Mouse (Mus musculus) embryonic fibroblast, embryonic 13.5 days (primary cell): Measurements from ENCODE around the gene Ick. TPM values are rescaled to one million over a fixed set of nuclear protein-coding genes. Genes with fewer than 3 reads are reported as not detected.
"Not testable (repeated sequence)": the region's sequence is repeated elsewhere in the genome, so short reads cannot be mapped to it uniquely, and the experiment has no call there.

Source experiments
- H3K27ac ChIP-seq: 2 replicates; pipeline ENCODE4 v1.5.1; 2012; ENCODE audit warnings: low read length, control low read depth, inconsistent platforms; ENCODE audit not compliant: insufficient read depth
- H3K4me1 ChIP-seq: 2 replicates; pipeline ENCODE4 v1.6.1; 2011; ENCODE audit warnings: low read length; ENCODE audit not compliant: control insufficient read depth, insufficient read depth
- H3K4me3 ChIP-seq: 2 replicates; pipeline ENCODE4 v1.5.1; 2011; ENCODE audit warnings: mild to moderate bottlenecking, control low read depth, low read length; ENCODE audit not compliant: insufficient read depth
- CTCF ChIP-seq: IDR thresholded peaks from 2 replicates; pipeline ENCODE4 v1.5.1; 2011; ENCODE audit warnings: mild to moderate bottlenecking, control low read depth, low read length, moderate library complexity, borderline replicate concordance; ENCODE audit not compliant: insufficient read depth
- POLR2A ChIP-seq: IDR thresholded peaks from 2 replicates; pipeline ENCODE4 v1.6.1; 2011; ENCODE audit warnings: low read depth, mild to moderate bottlenecking, control low read depth, low read length, moderate library complexity
- polyA plus RNA-seq: library from polyadenylated mRNA; stranded (reverse); fragments of >200 nt; gene quantifications from 2 replicates; pipeline ENCODE4 v1.2.4, GENCODE M21; 2011; ENCODE audit warnings: low read depth; ENCODE audit not compliant: missing spikeins, insufficient read length

Ick gene
- polyA plus RNA-seq, 1 experiment = 34.0 TPM

DNA sequence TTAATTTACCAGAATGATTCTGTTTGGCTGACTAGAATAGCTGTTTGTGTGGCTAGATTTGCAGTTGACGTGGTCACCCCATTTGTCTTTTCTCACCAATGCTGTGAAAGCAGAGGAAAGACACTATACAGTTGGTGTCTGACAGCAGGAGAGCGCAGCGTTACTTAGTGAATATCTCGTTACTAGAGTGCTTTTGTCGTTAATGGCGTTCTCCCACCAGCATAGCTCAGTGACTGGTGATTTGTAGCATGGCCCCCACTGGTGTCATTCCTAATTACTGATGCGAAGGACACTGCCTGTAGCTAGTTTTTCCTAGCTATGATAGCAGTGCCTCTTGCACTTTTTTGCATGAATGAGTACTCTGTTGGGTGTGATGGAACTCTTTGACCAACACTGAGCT lies 26.7 kb downstream of the Ick start:
- no peak for TF ChIP-seq POLR2A
- TF ChIP-seq CTCF = no peak
- no peaks in the 10 kb centered on the region; the same call in none of the 2 replicates for H3K4me1 ChIP-seq
- H3K27ac ChIP-seq = no peak overlapping the region
- no peak overlapping the region for H3K4me3 ChIP-seq

DNA sequence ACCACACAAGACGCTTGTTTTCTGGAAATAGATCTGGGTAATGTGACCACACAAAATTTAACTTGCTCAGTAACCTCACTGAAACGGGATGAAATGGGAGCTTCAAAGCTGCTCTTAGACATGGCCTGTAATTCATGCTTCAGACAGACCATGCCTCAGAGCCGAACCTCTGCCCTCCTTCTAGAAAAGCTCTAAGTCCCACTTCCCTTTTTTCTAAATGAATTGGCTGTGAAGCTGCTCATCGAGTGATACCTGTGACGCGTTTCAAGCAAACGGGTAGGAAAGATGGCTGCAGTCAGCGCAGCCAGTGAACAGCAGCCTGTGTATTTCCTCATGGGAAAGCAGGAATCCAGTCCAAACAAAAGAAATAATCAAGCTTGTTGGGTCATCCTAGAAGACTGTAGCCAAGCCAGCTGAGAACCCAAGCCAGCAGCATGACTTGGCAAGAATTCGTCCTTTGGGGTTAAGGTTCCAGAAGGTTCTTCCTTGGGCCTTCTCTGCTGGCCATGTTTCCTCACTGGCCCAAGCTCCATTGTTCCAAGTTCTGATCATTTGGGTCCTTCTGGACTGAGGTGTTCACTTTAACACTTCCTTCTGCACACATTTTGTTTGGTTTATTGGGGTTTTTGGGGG lies 29.2 kb downstream of the Ick start:
- Histone ChIP-seq H3K4me3 (no peak overlapping the region), H3K27ac (no peak overlapping the region), H3K4me1 (no peaks in the 10 kb centered on the region; the same call in none of the 2 replicates)
- TF ChIP-seq CTCF (no peak), POLR2A (no peak)

DNA sequence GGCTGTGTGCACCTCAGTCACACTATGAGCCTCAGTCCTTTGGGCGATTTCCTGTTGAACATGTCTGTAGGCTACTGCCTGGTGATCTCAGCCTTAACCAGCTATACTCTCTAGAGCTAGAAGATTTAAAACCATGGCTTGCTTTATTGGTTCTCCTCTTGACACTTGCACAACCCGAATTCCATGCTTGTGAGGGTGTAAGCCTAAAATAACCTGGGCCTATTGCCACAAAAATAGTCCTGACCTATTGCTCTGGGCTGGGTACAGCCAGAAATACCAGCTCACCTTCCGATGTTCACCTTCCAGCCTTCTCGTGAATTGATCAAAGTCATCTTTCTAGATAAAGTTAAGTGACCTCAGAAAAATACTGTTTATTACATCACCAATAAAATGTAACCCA lies 30.5 kb downstream of the Ick start:
- Histone ChIP-seq H3K27ac (no peak overlapping the region), H3K4me3 (no peak overlapping the region), H3K4me1 (no peaks in the 10 kb centered on the region; the same call in none of the 2 replicates)
- no peak for TF ChIP-seq CTCF
- TF ChIP-seq POLR2A = no peak

DNA sequence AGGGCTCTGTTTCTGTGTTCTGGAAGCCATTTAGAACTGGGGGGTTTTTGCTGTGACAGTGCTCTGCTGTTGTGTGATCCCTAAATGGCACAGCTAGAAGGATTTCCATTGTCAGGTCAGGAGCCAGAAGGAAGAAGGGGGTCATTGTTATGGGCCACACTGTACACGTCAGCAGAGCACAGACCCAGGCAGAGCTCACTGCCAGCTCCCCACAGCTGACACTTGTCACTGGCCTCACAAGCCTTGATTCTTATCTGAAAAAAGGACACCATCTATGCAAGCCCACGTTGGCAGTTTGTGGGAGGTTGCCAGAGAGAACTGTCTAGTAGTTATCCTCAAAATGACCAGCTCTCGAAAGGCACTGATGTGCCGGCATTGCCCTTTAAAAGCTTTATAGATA lies 37.1 kb downstream of the Ick start:
- no peak overlapping the region for H3K4me3 ChIP-seq
- H3K27ac ChIP-seq = no peak overlapping the region
- H3K4me1 ChIP-seq = peaks cover 7% of the 10 kb centered on the region; the same call in 1 of the 2 replicates
- TF ChIP-seq POLR2A (no peak), CTCF (no peak)

DNA sequence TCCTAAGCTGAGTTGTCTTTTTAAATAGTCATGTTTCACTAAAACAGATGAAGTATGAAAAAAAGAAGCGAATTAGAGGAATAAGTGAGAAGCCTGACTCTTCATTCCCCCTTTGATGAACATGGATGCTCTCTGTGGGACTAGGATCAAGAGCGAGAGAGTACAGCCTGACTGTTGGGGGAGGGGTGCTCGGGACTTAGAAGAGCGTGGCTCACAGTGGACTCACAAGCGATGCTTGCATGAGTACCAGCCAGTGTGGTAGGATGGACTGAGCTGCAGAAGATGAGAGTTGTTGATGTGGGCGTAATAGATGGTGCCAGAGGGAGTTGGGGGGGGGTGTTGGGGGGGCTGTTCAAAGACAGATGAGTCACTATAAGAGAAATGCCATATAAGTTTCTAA lies 37.6 kb downstream of the Ick start:
- no peak overlapping the region for H3K27ac ChIP-seq
- H3K4me1 ChIP-seq = peaks cover 7% of the 10 kb centered on the region; the same call in 1 of the 2 replicates
- no peak for TF ChIP-seq POLR2A
- TF ChIP-seq CTCF = no peak
- no peak overlapping the region for H3K4me3 ChIP-seq

DNA sequence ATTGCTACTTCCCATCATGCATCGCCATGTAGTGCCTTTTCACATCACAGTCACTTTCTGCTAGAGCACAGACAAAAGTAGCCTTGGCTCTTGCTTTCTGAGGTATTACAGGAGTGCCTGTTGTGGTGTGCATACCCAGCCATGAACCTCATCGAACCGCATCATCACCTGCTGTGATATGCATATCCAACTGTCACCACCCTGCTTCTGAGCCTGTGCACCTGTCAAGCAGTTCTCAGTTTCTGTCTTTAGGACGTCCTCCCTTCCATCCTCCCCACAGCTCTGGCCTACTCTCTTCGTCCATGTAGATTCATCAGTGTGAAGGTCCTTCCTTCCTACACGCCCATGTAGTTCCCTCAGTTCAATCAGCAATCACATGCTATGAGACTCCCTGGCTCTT lies 39.2 kb downstream of the Ick start:
- TF ChIP-seq CTCF (no peak), POLR2A (no peak)
- Histone ChIP-seq H3K27ac (no peak overlapping the region), H3K4me1 (peaks cover 7% of the 10 kb centered on the region; the same call in 1 of the 2 replicates), H3K4me3 (no peak overlapping the region)

DNA sequence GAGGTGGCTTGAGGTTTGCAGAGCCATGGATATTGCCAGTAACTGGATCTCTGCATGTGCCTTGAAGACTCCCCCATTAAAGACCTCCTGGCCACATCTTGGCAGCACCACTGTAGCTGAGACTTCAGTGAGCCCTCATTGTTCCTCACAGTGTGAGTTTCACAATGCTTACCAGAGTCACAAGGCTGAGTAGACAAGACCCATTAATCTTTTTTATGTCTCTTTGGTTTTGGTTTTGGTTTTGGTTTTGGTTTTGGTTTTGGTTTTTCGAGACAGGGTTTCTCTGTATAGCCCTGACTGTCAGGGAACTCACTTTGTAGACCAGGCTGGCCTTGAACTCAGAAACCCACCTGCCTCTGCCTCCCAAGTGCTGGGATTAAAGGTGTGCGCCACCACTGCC lies 40.8 kb downstream of the Ick start:
- H3K4me3 ChIP-seq, H3K27ac ChIP-seq, H3K4me1 ChIP-seq: not testable (repeated sequence)

DNA sequence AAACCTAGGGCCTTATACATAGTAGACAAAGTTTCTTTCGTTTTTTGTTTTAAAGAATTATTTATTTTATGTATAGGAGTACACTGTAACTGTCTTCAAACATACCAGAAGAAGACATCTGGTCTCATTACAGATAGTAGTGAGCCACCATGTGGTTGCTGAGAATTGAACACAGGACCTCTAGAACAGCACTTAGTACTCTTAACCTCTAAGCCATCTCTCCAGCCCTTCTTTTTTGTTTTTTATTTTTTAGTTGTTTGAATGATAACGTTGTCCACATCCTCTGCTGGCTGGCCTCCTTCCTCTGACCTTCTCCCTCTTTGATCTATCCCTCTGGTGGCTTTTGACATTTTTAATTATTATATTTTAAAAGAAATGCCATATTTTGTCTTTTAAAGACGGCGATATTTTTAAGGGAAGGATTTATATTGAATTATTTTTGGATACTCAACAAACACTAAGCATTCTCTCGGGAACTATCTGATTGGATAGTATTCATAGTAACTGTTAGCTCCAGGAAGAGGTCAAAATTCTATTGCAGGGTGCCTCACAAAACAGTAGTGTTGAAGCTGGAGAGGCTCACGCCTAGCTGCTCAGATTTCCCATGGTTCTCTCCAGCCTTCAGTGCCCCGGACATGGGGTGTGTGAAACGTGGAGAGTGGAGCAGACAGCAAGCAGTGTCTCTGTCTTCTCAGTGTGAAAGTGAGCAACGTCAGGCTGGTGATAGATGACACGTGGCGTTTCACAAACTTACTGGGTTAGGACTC lies 45.4 kb downstream of the Ick start:
- TF ChIP-seq CTCF (no peak), POLR2A (no peak)
- Histone ChIP-seq H3K4me1 (no peaks in the 10 kb centered on the region), H3K4me3 (no peak overlapping the region), H3K27ac (no peak overlapping the region)

DNA sequence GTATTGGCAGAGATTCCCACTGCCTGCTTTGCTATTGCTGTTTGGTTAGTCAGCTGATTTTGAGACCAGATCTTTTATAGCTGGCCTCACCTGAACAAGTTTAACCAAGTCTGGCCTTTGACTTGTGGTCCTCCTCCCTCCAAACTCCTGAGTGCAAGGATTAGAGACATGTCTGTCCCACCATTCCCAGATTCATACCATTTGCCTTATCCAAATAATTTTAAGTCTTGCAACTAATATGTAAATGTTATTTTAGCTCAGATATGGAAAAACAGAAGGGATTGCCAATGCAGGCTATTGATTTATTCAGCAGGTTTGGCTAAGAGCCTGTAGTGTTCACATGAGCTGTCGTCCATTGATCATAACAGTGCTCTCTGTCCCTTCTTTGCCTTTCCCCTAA lies 48.2 kb downstream of the Ick start:
- TF ChIP-seq POLR2A = no peak
- TF ChIP-seq CTCF = no peak
- H3K4me1 ChIP-seq = no peaks in the 10 kb centered on the region
- no peak overlapping the region for H3K4me3 ChIP-seq
- H3K27ac ChIP-seq = no peak overlapping the region

DNA sequence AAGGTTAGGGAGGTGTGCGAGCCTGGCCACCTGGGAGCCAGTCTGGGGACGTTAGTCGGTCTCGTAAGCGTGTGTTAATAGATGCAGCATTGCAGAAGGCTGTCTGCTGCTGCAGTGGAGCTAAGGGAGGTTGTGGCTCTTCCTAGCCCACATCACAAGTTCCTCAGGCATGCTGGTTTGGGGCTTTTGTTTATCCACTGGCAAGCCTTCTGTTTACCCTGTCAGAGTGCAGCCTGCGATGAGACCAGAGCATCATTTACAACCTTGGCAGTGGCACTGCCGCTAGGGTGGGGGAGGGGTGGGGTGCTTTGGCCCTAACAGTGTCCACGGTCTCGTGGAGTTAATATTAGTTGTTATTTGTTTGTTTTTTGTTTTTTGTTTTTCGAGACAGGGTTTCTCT lies 54.3 kb downstream of the Ick start:
- no peak overlapping the region for H3K4me3 ChIP-seq
- H3K4me1 ChIP-seq = no peaks in the 10 kb centered on the region
- no peak overlapping the region for H3K27ac ChIP-seq
- TF ChIP-seq CTCF = no peak
- TF ChIP-seq POLR2A = no peak
